In genomic region chr11:83802166-83802565, GRCm38 (mm10) we compare ENCODE assay signal across 9 mouse cellular contexts. TPM values are rescaled to one million over a fixed set of nuclear protein-coding genes. Genes with fewer than 3 reads are reported as not detected.
A peak's percentile ranks its signal among the peaks of the same experiment; 100 is the strongest.
DNase-seq lines count a peak whose midpoint lies in the region; ATAC-seq and TF ChIP-seq lines count a peak whose summit lies in the region.
"Had no signal": no experiment of that assay in that cellular context is flagged by ENCODE, and none has a peak within 500 bp of the region (broad histone marks: within the 10 kb centered on the region; RNA-seq: fewer than 3 reads in every experiment).

No protein-coding gene starts in this region.

- H3K4me3 ChIP-seq in heart, adult 2 months: no peak overlapping the region
- H3K4me3 ChIP-seq in kidney, embryonic 16.5 days (ENCODE audit: low read length): no peak overlapping the region
- H3K4me3 ChIP-seq: stomach, embryonic 15.5 days had no signal

- H3K36me3 ChIP-seq in heart, adult 2 months (ENCODE audit: control insufficient read depth, insufficient read depth, low read length): no peaks in the 10 kb centered on the region
- no peaks in the 10 kb centered on the region for H3K36me3 ChIP-seq in kidney, embryonic 16.5 days (ENCODE audit: insufficient read depth, low read length)
- H3K36me3 ChIP-seq: stomach, embryonic 15.5 days had no signal

- no peaks in the 10 kb centered on the region; the same call in 1 of the 2 replicates for H3K9me3 ChIP-seq in kidney, embryonic 16.5 days (ENCODE audit: low read length)
- H3K9me3 ChIP-seq: stomach, embryonic 15.5 days had no signal

- intact Hi-C loops in heart, adult 2 months (cut with DNase I): loop anchor here (5.0 kb wide), 1 partner anchor 135 kb away; no protein-coding TSS in a partner anchor
- intact Hi-C loops in heart, postnatal 25 days (cut with DNase I): loop anchor here (5.0 kb wide), 1 partner anchor 135 kb away; no protein-coding TSS in a partner anchor
- intact Hi-C loops in left cerebral cortex, postnatal 25 days (cut with DNase I): no loop called here

- no peak for TF ChIP-seq POLR2A in heart, adult 2 months (IDR thresholded peaks at IDR 0.05; ENCODE audit: insufficient read depth, low read depth, low read length)

- 0 out of 2 replicates have a peak, but pooled peaks have one; percentile 50 for ATAC-seq in kidney, embryonic 16.5 days (ENCODE audit: low FRiP score, low TSS enrichment)

- WGBS in heart, adult 2 months: 72% methylated on average over 8 of the region's 8 CpGs
- 66% methylated on average over 8 of the region's 8 CpGs for WGBS in kidney, embryonic 16.5 days

- no peaks in the 10 kb centered on the region for H3K27me3 ChIP-seq in heart, adult 2 months (ENCODE audit: control insufficient read depth, insufficient read depth, low read length)
- H3K27me3 ChIP-seq in kidney, embryonic 16.5 days (ENCODE audit: insufficient read depth, low read length): no peaks in the 10 kb centered on the region
- H3K27me3 ChIP-seq: stomach, embryonic 15.5 days had no signal

- no peaks in the 10 kb centered on the region for H3K4me1 ChIP-seq in heart, adult 2 months (ENCODE audit: control insufficient read depth, insufficient read depth, low read length)
- peaks cover 9% of the 10 kb centered on the region; the same call in 1 of the 2 replicates for H3K4me1 ChIP-seq in kidney, embryonic 16.5 days (ENCODE audit: insufficient read depth, low read length)
- H3K4me1 ChIP-seq: stomach, embryonic 15.5 days had no signal

- no peaks in the 10 kb centered on the region for H3K79me2 ChIP-seq in heart, adult 2 months (replicated peaks; ENCODE audit: control insufficient read depth, insufficient read depth, low read length)

- TF ChIP-seq CTCF in heart, adult 2 months (IDR thresholded peaks at IDR 0.05): peak; percentile 76

- no peak for TF ChIP-seq EP300 in heart, adult 2 months (IDR thresholded peaks at IDR 0.05; ENCODE audit: insufficient read depth, low read depth, low read length)

- no peak for DNase-seq in heart, adult 2 months
- DNase-seq in heart, postnatal 25 days (ENCODE audit: low spot score): no peak
- peak; percentile 60 for DNase-seq in urinary bladder, postnatal 14 days (ENCODE audit: low spot score)
- DNase-seq in urinary bladder, postnatal 36 days (ENCODE audit: low spot score in 2 of 2): no peak
- no peak for DNase-seq in yolk sac, embryonic 10.5 days (ENCODE audit: low spot score)
- no peak for DNase-seq in left cerebral cortex, postnatal 25 days (ENCODE audit: low spot score in 2 of 2)
- DNase-seq in testis, postnatal 10 days (ENCODE audit: low spot score): no peak

- H3K9ac ChIP-seq in heart, adult 2 months (ENCODE audit: low read depth, low read length): no peak overlapping the region
- no peak overlapping the region for H3K9ac ChIP-seq in kidney, embryonic 16.5 days (replicated peaks; ENCODE audit: low read length)
- H3K9ac ChIP-seq: stomach, embryonic 15.5 days had no signal

- no peak overlapping the region for H3K4me2 ChIP-seq in kidney, embryonic 16.5 days (replicated peaks; ENCODE audit: low read depth, low read length)
- H3K4me2 ChIP-seq: stomach, embryonic 15.5 days had no signal

- no peak overlapping the region for H3K27ac ChIP-seq in heart, adult 2 months
- no peak overlapping the region for H3K27ac ChIP-seq in kidney, embryonic 16.5 days (ENCODE audit: low read length)
- H3K27ac ChIP-seq: stomach, embryonic 15.5 days had no signal

RNA-seq across cellular contexts. Expression of gene Hnf1b, which starts 47.7 kb away (rescaled TPM):
- not detected for total RNA-seq in heart, adult 2 months (2021)
- polyA plus RNA-seq in heart, adult 2 months (2012; rRNA removed): 0.33 TPM in 1 of 2 replicates, not detected in the other
- total RNA-seq in heart, postnatal 25 days (2021): not detected
- polyA plus RNA-seq in kidney, embryonic 16.5 days (2015; fragmentation: Nextera tagmentation; extraction: Ambion mirVana): 90.9 and 104 TPM in 2 replicates
- total RNA-seq in left cerebral cortex, postnatal 25 days (2021): under 1 TPM; 0.18 to 0.30 TPM

RNA-seq across cellular contexts. Expression of gene Heatr6, which starts 48.7 kb away (rescaled TPM):
- total RNA-seq in heart, adult 2 months (2021): 1 to 10 TPM; 6.3 TPM
- 5.4 and 8.4 TPM in 2 replicates for polyA plus RNA-seq in heart, adult 2 months (2012; rRNA removed)
- 1 to 10 TPM; 5.3 to 5.9 TPM for total RNA-seq in heart, postnatal 25 days (2021)
- polyA plus RNA-seq in kidney, embryonic 16.5 days (2015; fragmentation: Nextera tagmentation; extraction: Ambion mirVana): 23.6 and 27.2 TPM in 2 replicates
- total RNA-seq in left cerebral cortex, postnatal 25 days (2021): 10 to 100 TPM; 12.3 to 14.8 TPM

RNA-seq across cellular contexts. Expression of gene Wfdc21, which starts 55.4 kb away (rescaled TPM):
- total RNA-seq in heart, adult 2 months (2021): not detected
- polyA plus RNA-seq in heart, adult 2 months (2012; rRNA removed): 1.3 and 2.8 TPM in 2 replicates
- total RNA-seq in heart, postnatal 25 days (2021): not detected
- 0.71 TPM in 1 of 2 replicates, not detected in the other for polyA plus RNA-seq in kidney, embryonic 16.5 days (2015; fragmentation: Nextera tagmentation; extraction: Ambion mirVana)
- not detected for total RNA-seq in left cerebral cortex, postnatal 25 days (2021)
